Mouse (Mus musculus) lung, postnatal 0 days (tissue): ENCODE results near the gene Slc25a36. TPM values are rescaled to one million over a fixed set of nuclear protein-coding genes. Genes with fewer than 3 reads are reported as not detected.

ENCODE experiments used
- ATAC-seq: fragments of 200-750 bp; cut with Nextera tagmentation; 2 replicates; pipeline ENCODE4 v1.8.0; 2017; ENCODE audit warnings: moderate library complexity
- DNase-seq: peaks from one replicate; pipeline ENCODE4 v3.0.0-alpha.2; 2016; ENCODE audit warnings: low spot score
- H3K27ac ChIP-seq: fragments of 300-500 bp; sonication (generic); 2 replicates; pipeline ENCODE4 v1.5.1; 2014; ENCODE audit warnings: antibody characterized with exemption, mild to moderate bottlenecking, low read length, mixed read lengths
- H3K27me3 ChIP-seq: fragments of 300-500 bp; sonication (generic); replicated peaks from 2 replicates; pipeline ENCODE4 v1.6.1; 2014; ENCODE audit warnings: low read length, mixed read lengths; ENCODE audit not compliant: insufficient read depth
- H3K36me3 ChIP-seq: fragments of 300-500 bp; sonication (generic); 2 replicates; pipeline ENCODE4 v1.6.1; 2014; ENCODE audit warnings: low read length, mixed read lengths; ENCODE audit not compliant: insufficient read depth
- H3K4me1 ChIP-seq: fragments of 300-500 bp; sonication (generic); 2 replicates; pipeline ENCODE4 v1.6.1; 2014; ENCODE audit warnings: antibody characterized with exemption, low read depth, low read length, mixed read lengths; ENCODE audit not compliant: insufficient read depth
- H3K4me2 ChIP-seq: fragments of 300-500 bp; sonication (generic); replicated peaks from 2 replicates; pipeline ENCODE4 v1.6.1; 2014; ENCODE audit warnings: low read depth, mild to moderate bottlenecking, low read length, moderate library complexity, mixed read lengths
- H3K4me3 ChIP-seq: fragments of 300-500 bp; sonication (generic); 2 replicates; pipeline ENCODE4 v1.5.1; 2014; ENCODE audit warnings: low read depth, low read length
- H3K9ac ChIP-seq: fragments of 300-500 bp; sonication (generic); replicated peaks from 2 replicates; pipeline ENCODE4 v1.6.1; 2014; ENCODE audit warnings: low read depth, mild to moderate bottlenecking
- H3K9me3 ChIP-seq: fragments of 300-500 bp; sonication (generic); 2 replicates; pipeline ENCODE4 v1.6.1; 2016; ENCODE audit warnings: low read length, mixed read lengths
- CTCF ChIP-seq: IDR thresholded peaks from 2 replicates; pipeline ENCODE4 v1.5.1; 2016; ENCODE audit warnings: antibody characterized with exemption, mild to moderate bottlenecking
- EP300 ChIP-seq: IDR thresholded peaks from 2 replicates; pipeline ENCODE4 v1.6.1; 2016; ENCODE audit warnings: antibody characterized with exemption, mild to moderate bottlenecking, control low read depth
- WGBS: fragments of 180-500 bp; shearing (Covaris S2); extraction: QIAGEN DNeasy Blood & Tissue Kit; methylation state at CpG from one replicate; pipeline ENCODE4 v1.1.7; 2014; 5-methylcytosine and 5-hydroxymethylcytosine counted together
- polyA plus RNA-seq: library from polyadenylated mRNA; unstranded; fragments of >200 nt; fragmentation: Nextera tagmentation; extraction: Ambion mirVana; gene quantifications from 2 replicates; pipeline ENCODE4 v1.2.1, GENCODE M21; 2015

Slc25a36 gene
- polyA plus RNA-seq, 1 experiment from 2014 or later: 54.1 TPM

- H3K4me1 ChIP-seq: no peaks in the 10 kb centered on the region
- WGBS: 80% methylated on average over 4 of the region's 4 CpGs
- H3K4me2 ChIP-seq: no peak overlapping the region
- no peak for TF ChIP-seq CTCF
- TF ChIP-seq EP300: no peak
- H3K36me3 ChIP-seq: no peaks in the 10 kb centered on the region
- H3K27me3 ChIP-seq: no peaks in the 10 kb centered on the region
- ATAC-seq (no peak), DNase-seq (no peak)
- no peak overlapping the region for H3K9ac ChIP-seq
- H3K9me3 ChIP-seq: no peaks in the 10 kb centered on the region
- no peak overlapping the region for H3K4me3 ChIP-seq
- H3K27ac ChIP-seq: no peak overlapping the region
Measured at GRCm38 (mm10) chr9:97046240-97046639, 64.7 kb downstream of the Slc25a36 start.

- TF ChIP-seq CTCF (no peak), EP300 (no peak)
- Histone ChIP-seq H3K36me3 (no peaks in the 10 kb centered on the region), H3K4me1 (no peaks in the 10 kb centered on the region), H3K27ac (no peak overlapping the region), H3K9ac (no peak overlapping the region), H3K9me3 (no peaks in the 10 kb centered on the region), H3K4me3 (no peak overlapping the region), H3K27me3 (no peaks in the 10 kb centered on the region), H3K4me2 (no peak overlapping the region)
- 76% methylated on average over 8 of the region's 8 CpGs for WGBS
- ATAC-seq (no peak), DNase-seq (no peak)
Measured at GRCm38 (mm10) chr9:97041633-97042032, 69.3 kb downstream of the Slc25a36 start.

- Histone ChIP-seq H3K9me3 (no peaks in the 10 kb centered on the region), H3K4me2 (no peak overlapping the region), H3K27ac (no peak overlapping the region), H3K4me1 (no peaks in the 10 kb centered on the region), H3K4me3 (no peak overlapping the region), H3K27me3 (no peaks in the 10 kb centered on the region), H3K36me3 (no peaks in the 10 kb centered on the region), H3K9ac (no peak overlapping the region)
- DNase-seq (no peak), ATAC-seq (no peak)
- WGBS: 79% methylated on average over 3 of the region's 3 CpGs
- TF ChIP-seq EP300 (no peak), CTCF (no peak)
Measured at GRCm38 (mm10) chr9:97038010-97038409, 72.9 kb downstream of the Slc25a36 start.

GRCm38 (mm10) chr9:97036656-97037055, 74.3 kb downstream of the Slc25a36 start:
- Histone ChIP-seq H3K27me3 (no peaks in the 10 kb centered on the region), H3K4me2 (no peak overlapping the region), H3K27ac (no peak overlapping the region), H3K9ac (no peak overlapping the region), H3K4me1 (no peaks in the 10 kb centered on the region), H3K4me3 (no peak overlapping the region), H3K9me3 (no peaks in the 10 kb centered on the region), H3K36me3 (no peaks in the 10 kb centered on the region)
- DNase-seq (no peak), ATAC-seq (no peak)
- no peak for TF ChIP-seq EP300
- TF ChIP-seq CTCF: no peak
- WGBS: 77% methylated on average over 7 of the region's 7 CpGs

- Histone ChIP-seq H3K27ac (no peak overlapping the region), H3K9me3 (no peaks in the 10 kb centered on the region), H3K36me3 (no peaks in the 10 kb centered on the region), H3K4me2 (no peak overlapping the region), H3K9ac (no peak overlapping the region), H3K4me1 (no peaks in the 10 kb centered on the region), H3K27me3 (no peaks in the 10 kb centered on the region; the same call in 1 of the 2 replicates), H3K4me3 (no peak overlapping the region)
- ATAC-seq (no peak), DNase-seq (no peak)
- TF ChIP-seq EP300 (no peak), CTCF (no peak)
- 73% methylated on average over 12 of the region's 12 CpGs for WGBS
Measured at GRCm38 (mm10) chr9:97027361-97027760, 83.6 kb downstream of the Slc25a36 start.

- 74% methylated on average over 4 of the region's 4 CpGs for WGBS
- no peak overlapping the region for H3K4me2 ChIP-seq
- ATAC-seq: no peak
- no peaks in the 10 kb centered on the region for H3K4me1 ChIP-seq
- H3K36me3 ChIP-seq: no peaks in the 10 kb centered on the region
- no peak for DNase-seq
- H3K4me3 ChIP-seq: no peak overlapping the region
- no peak overlapping the region for H3K27ac ChIP-seq
- H3K9ac ChIP-seq: no peak overlapping the region
- H3K27me3 ChIP-seq: no peaks in the 10 kb centered on the region; the same call in 1 of the 2 replicates
- H3K9me3 ChIP-seq: no peaks in the 10 kb centered on the region
- TF ChIP-seq CTCF: no peak
- TF ChIP-seq EP300: no peak
Measured at GRCm38 (mm10) chr9:97026006-97026405, 85.0 kb downstream of the Slc25a36 start.

Other genes starting within 250 kb of the Slc25a36 start
- 6.5 and 7.9 TPM in 2 replicates for gene Pxylp1, start 218.5 kb downstream of the Slc25a36 start, polyA plus RNA-seq
- gene Spsb4, start 92.3 kb downstream of the Slc25a36 start, polyA plus RNA-seq: 2.2 and 2.5 TPM in 2 replicates